Mouse (Mus musculus) small intestine, adult 2 months (tissue): ENCODE measurements around the gene Cd79b. TPM values are rescaled to one million over a fixed set of nuclear protein-coding genes. Genes with fewer than 3 reads are reported as not detected.

Source experiments
- H3K27ac ChIP-seq: fragments of 200-500 bp; 2 replicates; pipeline ENCODE4 v1.5.1; 2012; ENCODE audit warnings: low read depth, low read length, control low read depth, inconsistent platforms; ENCODE audit not compliant: insufficient read depth
- H3K27me3 ChIP-seq: fragments of 200-500 bp; 2 replicates; pipeline ENCODE4 v1.6.1; 2012; ENCODE audit warnings: mild to moderate bottlenecking, moderate library complexity, low read length, inconsistent platforms; ENCODE audit not compliant: control insufficient read depth, insufficient read depth
- H3K36me3 ChIP-seq: fragments of 200-500 bp; 2 replicates; pipeline ENCODE4 v1.6.1; 2012; ENCODE audit warnings: mild to moderate bottlenecking, low read length, control low read depth, inconsistent platforms; ENCODE audit not compliant: control insufficient read depth, insufficient read depth
- H3K4me1 ChIP-seq: fragments of 200-500 bp; 2 replicates; pipeline ENCODE4 v1.6.1; 2012; ENCODE audit warnings: low read length, inconsistent platforms, mixed read lengths; ENCODE audit not compliant: control insufficient read depth, insufficient read depth, insufficient read length
- H3K4me3 ChIP-seq: fragments of 200-500 bp; 2 replicates; pipeline ENCODE4 v1.5.1; 2012; ENCODE audit warnings: low read depth, mild to moderate bottlenecking, control low read depth, inconsistent platforms, low read length, moderate library complexity
- CTCF ChIP-seq: fragments of 200-500 bp; IDR thresholded peaks from 2 replicates; pipeline ENCODE4 v1.5.1; 2012; ENCODE audit warnings: low read depth, mild to moderate bottlenecking, control low read depth, inconsistent platforms, low read length, moderate library complexity, mixed read lengths; ENCODE audit not compliant: insufficient replicate concordance, insufficient read length; ENCODE audit errors: extremely low read depth
- POLR2A ChIP-seq: fragments of 200-500 bp; IDR thresholded peaks from 2 replicates; pipeline ENCODE4 v1.6.1; 2012; ENCODE audit warnings: low read depth, mild to moderate bottlenecking, control low read depth, inconsistent platforms, low read length, moderate library complexity
- WGBS: fragments of 180-500 bp; shearing (Covaris S2); methylation state at CpG from one replicate; pipeline ENCODE4 v1.1.7; 2018; 5-methylcytosine and 5-hydroxymethylcytosine counted together
- polyA plus RNA-seq: library from polyadenylated mRNA; depleted of rRNA; stranded (reverse); fragments of >200 nt; gene quantifications from 2 replicates; pipeline ENCODE4 v1.2.3, GENCODE M21; 2012; rRNA removed

Gene Cd79b
- polyA plus RNA-seq, 1 experiment, result 21.2 TPM

DNA sequence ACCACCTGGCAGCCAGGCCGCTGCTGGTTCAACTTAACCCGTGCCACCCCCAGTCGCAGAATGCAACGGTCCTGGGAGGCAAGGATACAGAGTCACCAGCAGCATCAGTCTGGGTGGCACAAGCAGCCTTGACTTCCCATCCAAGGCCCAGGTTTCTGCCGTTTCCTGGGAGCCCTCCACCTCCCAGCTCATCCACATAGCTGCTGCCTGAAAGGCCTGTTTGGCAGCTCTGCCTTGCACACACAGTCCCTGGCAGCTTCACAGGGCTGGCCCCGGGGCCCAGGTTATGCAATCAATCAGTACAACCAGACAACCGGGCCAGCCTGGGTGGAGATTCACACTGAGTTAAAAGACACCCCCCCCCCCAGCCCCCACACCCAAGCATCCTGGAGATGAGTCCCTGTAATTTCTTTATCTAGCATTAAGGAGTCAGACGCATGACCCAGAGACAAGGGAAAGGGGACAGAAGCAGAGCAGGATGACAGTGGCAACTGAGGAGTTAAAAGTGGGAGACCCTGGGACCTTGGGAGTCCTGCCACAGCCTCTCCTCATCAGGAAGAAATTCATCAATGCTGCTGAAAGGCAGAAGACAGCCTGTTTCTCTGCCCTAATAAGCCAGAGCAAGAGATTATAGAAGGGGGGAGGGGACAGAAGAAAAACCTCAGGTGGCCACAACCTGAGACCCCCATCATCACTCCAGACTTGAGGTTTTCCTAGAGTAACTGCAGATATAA is 46.1 kb downstream of the Cd79b start:
- H3K27ac ChIP-seq, result peak overlapping the region; percentile 58
- H3K36me3 ChIP-seq, result peaks cover 36% of the 10 kb centered on the region
- 8% methylated on average over 8 of the region's 8 CpGs for WGBS
- peaks cover 29% of the 10 kb centered on the region for H3K4me1 ChIP-seq
- TF ChIP-seq POLR2A, result no peak
- TF ChIP-seq CTCF, result no peak
- H3K27me3 ChIP-seq, result no peaks in the 10 kb centered on the region
- H3K4me3 ChIP-seq, result 0 out of 2 replicates have a peak overlapping the region, but pooled peaks have one; percentile 1

DNA sequence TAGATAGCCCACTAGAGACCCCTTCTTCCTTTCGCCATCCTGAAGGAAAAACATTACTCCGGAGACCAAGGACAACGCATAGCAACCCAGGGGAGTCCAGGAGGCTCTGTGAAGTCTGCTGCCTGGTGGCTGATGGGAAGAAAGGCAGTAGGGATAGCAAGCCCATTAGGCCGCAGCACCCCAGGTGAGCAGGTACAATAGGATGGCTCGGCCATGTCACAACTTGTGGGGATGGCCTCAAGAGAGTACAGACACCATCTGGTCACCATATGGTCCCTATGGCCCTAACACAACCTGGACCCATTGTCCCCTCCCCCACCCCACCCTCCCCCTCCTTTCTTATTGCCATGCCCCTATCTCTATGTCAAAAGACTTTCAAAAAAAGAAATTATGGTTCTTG is 46.7 kb downstream of the Cd79b start:
- peak overlapping the region; percentile 70 for H3K27ac ChIP-seq
- no peaks in the 10 kb centered on the region for H3K27me3 ChIP-seq
- peaks cover 42% of the 10 kb centered on the region for H3K36me3 ChIP-seq
- WGBS, result 29% methylated on average over 5 of the region's 5 CpGs
- H3K4me1 ChIP-seq, result peaks cover 29% of the 10 kb centered on the region
- TF ChIP-seq CTCF, result no peak
- TF ChIP-seq POLR2A, result no peak
- no peak overlapping the region; the same call in 1 of the 2 replicates for H3K4me3 ChIP-seq

- Histone ChIP-seq H3K36me3 (peaks cover 47% of the 10 kb centered on the region), H3K4me3 (peak overlapping the region; percentile 38), H3K27me3 (no peaks in the 10 kb centered on the region), H3K27ac (peak overlapping the region; percentile 70), H3K4me1 (peaks cover 29% of the 10 kb centered on the region)
- no peak for TF ChIP-seq POLR2A
- no peak for TF ChIP-seq CTCF
- 25% methylated on average over 15 of the region's 15 CpGs for WGBS
Observed at GRCm38 (mm10) chr11:106267311-106267852, 47.2 kb downstream of the Cd79b start.

- H3K4me1 ChIP-seq, result peaks cover 29% of the 10 kb centered on the region
- H3K36me3 ChIP-seq, result peaks cover 57% of the 10 kb centered on the region
- no peaks in the 10 kb centered on the region for H3K27me3 ChIP-seq
- TF ChIP-seq POLR2A (no peak), CTCF (no peak)
- WGBS, result 93% methylated on average over 10 of the region's 10 CpGs
- no peak overlapping the region for H3K4me3 ChIP-seq
- no peak overlapping the region for H3K27ac ChIP-seq
Observed at GRCm38 (mm10) chr11:106266431-106266830, 48.1 kb downstream of the Cd79b start.

DNA sequence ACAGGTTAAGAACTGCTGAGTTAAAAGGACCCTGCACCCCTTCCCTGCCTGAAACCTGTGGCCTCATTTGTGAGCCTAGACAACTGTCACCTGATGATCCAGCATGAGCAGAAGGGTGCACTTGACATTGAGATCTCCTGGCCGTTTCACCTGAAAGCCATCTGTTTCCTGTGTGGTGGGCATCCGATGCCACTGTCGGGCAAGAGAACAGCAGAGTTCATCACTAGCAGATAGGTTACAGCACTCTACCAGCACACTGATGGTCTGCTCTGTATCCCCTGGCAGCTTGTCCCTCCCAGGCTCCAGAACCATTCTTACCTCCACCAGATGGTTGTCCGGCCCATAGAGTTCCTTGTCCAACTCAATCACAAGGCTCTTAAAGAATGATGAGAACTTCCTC is 49.0 kb downstream of the Cd79b start:
- no peak overlapping the region for H3K4me3 ChIP-seq
- H3K27ac ChIP-seq, result no peak overlapping the region
- H3K4me1 ChIP-seq, result peaks cover 26% of the 10 kb centered on the region
- TF ChIP-seq CTCF (no peak), POLR2A (no peak)
- H3K36me3 ChIP-seq, result peaks cover 63% of the 10 kb centered on the region
- no peaks in the 10 kb centered on the region for H3K27me3 ChIP-seq
- WGBS, result 83% methylated on average over 4 of the region's 4 CpGs

DNA sequence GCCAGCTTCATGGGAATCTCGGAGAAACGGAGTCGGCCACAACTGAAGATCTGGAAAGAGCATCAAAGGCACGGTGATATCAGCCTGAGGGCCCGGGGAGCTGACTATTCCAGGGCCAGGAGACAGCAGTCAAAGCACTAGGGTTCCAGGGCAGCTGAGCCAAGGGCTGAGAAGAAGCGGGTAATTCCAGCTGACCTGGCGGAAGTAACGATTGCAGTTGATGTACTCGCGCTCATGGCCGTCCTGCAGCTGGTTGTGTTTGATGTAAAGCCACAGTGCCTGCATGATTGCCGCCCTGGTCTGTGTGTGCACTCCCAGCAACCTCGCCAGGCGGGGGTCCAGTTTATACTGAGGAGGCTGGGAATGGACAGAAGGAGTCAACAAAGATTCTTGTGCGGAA is 49.6 kb downstream of the Cd79b start:
- no peak overlapping the region for H3K4me3 ChIP-seq
- peaks cover 20% of the 10 kb centered on the region for H3K4me1 ChIP-seq
- TF ChIP-seq POLR2A (no peak), CTCF (no peak)
- H3K27me3 ChIP-seq, result no peaks in the 10 kb centered on the region
- WGBS, result 90% methylated on average over 15 of the region's 15 CpGs
- H3K36me3 ChIP-seq, result peaks cover 65% of the 10 kb centered on the region
- no peak overlapping the region for H3K27ac ChIP-seq

- WGBS, result 83% methylated on average over 9 of the region's 9 CpGs
- Histone ChIP-seq H3K27me3 (no peaks in the 10 kb centered on the region), H3K4me3 (no peak overlapping the region), H3K36me3 (peaks cover 66% of the 10 kb centered on the region), H3K4me1 (peaks cover 16% of the 10 kb centered on the region), H3K27ac (no peak overlapping the region)
- TF ChIP-seq CTCF (no peak), POLR2A (no peak)
Observed at GRCm38 (mm10) chr11:106263963-106264362, 50.6 kb downstream of the Cd79b start.

Other genes starting within 250 kb of the Cd79b start
- 8.3 TPM in 2 replicates for gene Taco1, start 248.7 kb downstream of the Cd79b start, polyA plus RNA-seq
- 10.0 and 15.1 TPM in 2 replicates for gene Map3k3, start 230.1 kb downstream of the Cd79b start, polyA plus RNA-seq
- not detected in 2 replicates for gene Gm10840, start 153.9 kb downstream of the Cd79b start, polyA plus RNA-seq
- gene Limd2, start 153.9 kb downstream of the Cd79b start, polyA plus RNA-seq, result 11.8 and 21.7 TPM in 2 replicates
- 4.4 and 7.4 TPM in 2 replicates for gene Strada, start 112.6 kb downstream of the Cd79b start, polyA plus RNA-seq
- 2.2 and 4.8 TPM in 2 replicates for gene Ccdc47, start 98.4 kb downstream of the Cd79b start, polyA plus RNA-seq
- 2.1 and 5.2 TPM in 2 replicates for gene Ddx42, start 97.8 kb downstream of the Cd79b start, polyA plus RNA-seq
- gene Ftsj3, start 58.7 kb downstream of the Cd79b start, polyA plus RNA-seq, result 2.8 and 3.9 TPM in 2 replicates
- 10.2 and 19.4 TPM in 2 replicates for gene Psmc5, start 58.6 kb downstream of the Cd79b start, polyA plus RNA-seq
- gene Smarcd2, start 41.8 kb downstream of the Cd79b start, polyA plus RNA-seq, result 40.6 and 101 TPM in 2 replicates
- 0.05 TPM in 2 replicates for gene Tcam1, start 38.1 kb downstream of the Cd79b start, polyA plus RNA-seq
- 0.24 TPM in 1 of 2 replicates, not detected in the other for gene Gh, start 12.9 kb downstream of the Cd79b start, polyA plus RNA-seq
- gene Scn4a, start 38.5 kb upstream of the Cd79b start, polyA plus RNA-seq, result 0.18 and 0.23 TPM in 2 replicates
- gene Prr29, start 50.7 kb upstream of the Cd79b start, polyA plus RNA-seq, result 0.32 and 1.0 TPM in 2 replicates
- gene Icam2, start 73.3 kb upstream of the Cd79b start, polyA plus RNA-seq, result 6.1 and 10.4 TPM in 2 replicates
- 14.2 and 31.2 TPM in 2 replicates for gene Ern1, start 173.1 kb upstream of the Cd79b start, polyA plus RNA-seq